Mouse (Mus musculus) lung, postnatal 10 days (tissue): ENCODE data around the gene Ap1b1.
A peak's percentile ranks its signal among the peaks of the same experiment; 100 is the strongest.
"Not testable (repeated sequence)": the region's sequence is repeated elsewhere in the genome, so short reads cannot be mapped to it uniquely, and the experiment has no call there.

Source experiments
- DNase-seq: peaks from one replicate; pipeline ENCODE4 v3.0.0; 2021

The Ap1b1 gene

DNA sequence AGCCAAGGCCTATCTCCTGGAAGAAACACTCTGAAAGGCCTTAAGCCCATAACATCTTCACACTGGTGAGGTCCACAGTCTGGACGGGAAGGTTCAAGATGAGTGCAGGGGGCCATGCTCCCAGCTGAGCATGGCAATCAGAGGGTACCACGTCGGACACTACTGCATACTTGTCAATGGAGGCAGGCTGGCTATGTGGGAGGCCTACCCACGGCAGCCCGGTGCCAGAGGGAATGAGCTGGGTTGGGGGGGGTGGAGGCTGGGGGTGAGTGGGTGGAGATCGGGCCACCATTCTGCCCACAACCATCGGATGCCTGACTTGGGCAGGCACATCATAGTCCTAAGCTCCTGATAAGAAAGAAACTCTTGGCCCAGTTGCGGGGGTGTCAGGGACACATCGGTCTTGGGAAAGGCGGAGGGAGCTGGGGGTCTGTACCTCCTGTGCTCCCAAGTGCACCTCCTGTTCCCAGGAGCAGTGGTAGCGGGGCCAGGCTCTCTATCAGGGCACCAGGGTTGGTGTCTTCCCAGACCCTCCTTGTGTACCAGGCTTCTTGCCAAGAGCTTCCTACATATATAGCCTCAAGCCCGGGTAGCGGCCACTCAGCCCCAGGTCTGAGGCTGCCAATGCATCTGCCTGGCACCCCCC is 76.4 kb downstream of the Ap1b1 start:
- no peak for DNase-seq

- peak; percentile 20 for DNase-seq
Observed at GRCm38 (mm10) chr11:5063561-5064281, 77.1 kb downstream of the Ap1b1 start.

- DNase-seq, result no peak
Observed at GRCm38 (mm10) chr11:5064282-5065055, 77.8 kb downstream of the Ap1b1 start.

DNA sequence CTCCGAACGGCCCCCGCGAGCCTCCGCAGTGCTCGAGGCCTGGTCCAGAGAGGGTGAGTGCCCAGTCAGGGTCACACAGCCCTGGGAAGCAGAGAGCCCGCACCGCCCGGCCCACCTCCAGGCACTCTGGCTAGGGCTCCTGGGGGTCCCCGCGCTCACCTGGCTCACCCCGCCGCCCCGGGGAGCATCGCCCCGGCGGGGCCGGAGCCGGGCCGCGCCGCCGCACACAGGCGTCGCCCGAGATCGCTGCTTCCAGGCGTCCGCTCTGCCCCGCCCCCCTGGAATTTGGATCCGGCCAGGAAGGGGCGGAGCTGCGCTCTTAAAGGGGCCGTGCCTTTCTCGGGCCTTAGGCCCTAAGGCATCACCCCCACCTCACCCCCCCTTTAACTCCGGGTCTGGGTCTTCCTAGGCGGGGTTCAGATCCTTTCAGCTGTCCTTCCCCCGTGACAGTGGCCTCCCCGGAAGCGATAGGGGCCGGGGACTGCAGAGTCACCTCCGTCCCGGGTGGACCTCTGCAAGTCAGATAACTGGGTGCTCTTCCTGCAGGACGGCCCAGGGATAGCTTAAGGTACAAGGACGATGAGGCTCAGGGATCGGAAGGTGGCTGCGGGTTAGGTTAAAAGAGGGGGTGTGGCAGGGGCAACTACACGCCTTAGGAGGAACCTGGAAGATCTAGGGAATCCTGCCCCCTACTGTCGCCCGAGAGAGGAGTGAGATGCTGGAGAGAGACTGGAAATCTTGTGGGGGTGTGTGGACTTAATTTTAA is 78.6 kb downstream of the Ap1b1 start, which contains the start of gene Gas2l1:
Gene Gas2l1, minus strand, starts transcription at position 272 of the 766 bp plus-strand sequence.
- DNase-seq, result peak; percentile 95

- DNase-seq, result no peak
Observed at GRCm38 (mm10) chr11:5067063-5067462, 80.4 kb downstream of the Ap1b1 start.

DNA sequence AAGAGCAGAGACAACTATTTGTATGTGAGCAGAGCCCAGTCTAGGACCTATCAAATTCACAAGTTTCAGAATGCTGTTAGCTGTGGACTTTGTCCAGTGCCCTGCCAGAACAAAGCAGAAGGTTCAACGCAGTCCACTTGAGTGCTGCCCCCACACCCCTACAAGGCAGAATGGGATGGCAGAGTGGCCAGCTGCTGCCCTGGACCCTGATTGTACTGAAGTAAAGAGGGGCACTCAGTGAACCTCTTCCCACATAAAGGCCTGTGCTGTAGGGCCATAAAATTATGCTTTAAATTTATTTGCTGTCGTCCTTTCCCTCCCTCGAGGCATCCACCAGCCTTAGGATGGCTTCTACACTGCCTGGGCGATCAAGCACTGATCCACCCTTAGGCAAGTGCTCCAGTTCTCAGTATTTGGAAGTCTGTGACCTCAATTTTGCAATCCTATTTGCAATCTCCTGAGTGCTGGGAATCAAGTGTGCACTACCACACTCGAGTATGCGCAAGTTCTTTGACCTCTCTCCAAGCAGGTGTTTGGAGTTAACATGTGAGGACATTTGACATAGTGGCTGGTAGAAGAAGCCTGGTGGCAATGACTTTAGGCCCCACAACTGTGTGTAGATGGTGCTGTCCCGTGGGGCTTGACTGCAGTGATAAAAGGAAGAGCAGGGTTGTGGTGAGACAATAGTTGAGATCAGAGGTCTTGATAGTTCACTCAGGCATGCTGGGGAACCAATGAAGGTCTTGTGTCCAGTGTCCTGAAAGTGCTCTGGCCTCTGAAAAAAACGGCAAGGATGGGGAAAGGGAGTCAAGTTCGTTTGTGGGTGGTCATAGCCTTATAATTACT is 81.7 kb downstream of the Ap1b1 start:
- peak; percentile 47 for DNase-seq

- peak; percentile 52 for DNase-seq
Observed at GRCm38 (mm10) chr11:5074882-5075281, 88.3 kb downstream of the Ap1b1 start.

DNA sequence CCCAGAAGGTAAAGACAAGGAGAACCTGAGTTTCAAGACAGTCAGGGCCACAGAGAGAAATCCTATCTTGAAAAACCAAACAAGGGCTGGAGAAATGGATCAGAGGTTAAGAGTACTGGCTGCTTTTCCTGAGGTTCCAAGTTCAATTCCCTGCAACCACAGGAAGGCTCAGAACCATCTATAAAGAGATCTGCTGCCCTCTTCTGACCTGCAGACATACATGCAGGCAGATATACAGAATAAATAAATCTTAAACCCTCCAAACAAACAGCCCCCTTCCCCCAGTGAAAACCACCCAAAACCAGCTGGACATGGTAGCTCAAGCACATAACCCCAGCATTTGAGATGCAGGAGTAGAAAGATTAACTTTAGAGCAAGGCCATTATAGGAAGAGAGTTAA is 89.1 kb downstream of the Ap1b1 start:
- DNase-seq, result no peak

- not testable (repeated sequence) for DNase-seq
Observed at GRCm38 (mm10) chr11:5076843-5077242, 90.2 kb downstream of the Ap1b1 start.

- no peak for DNase-seq
Observed at GRCm38 (mm10) chr11:5089147-5089546, 102.5 kb downstream of the Ap1b1 start.

DNA sequence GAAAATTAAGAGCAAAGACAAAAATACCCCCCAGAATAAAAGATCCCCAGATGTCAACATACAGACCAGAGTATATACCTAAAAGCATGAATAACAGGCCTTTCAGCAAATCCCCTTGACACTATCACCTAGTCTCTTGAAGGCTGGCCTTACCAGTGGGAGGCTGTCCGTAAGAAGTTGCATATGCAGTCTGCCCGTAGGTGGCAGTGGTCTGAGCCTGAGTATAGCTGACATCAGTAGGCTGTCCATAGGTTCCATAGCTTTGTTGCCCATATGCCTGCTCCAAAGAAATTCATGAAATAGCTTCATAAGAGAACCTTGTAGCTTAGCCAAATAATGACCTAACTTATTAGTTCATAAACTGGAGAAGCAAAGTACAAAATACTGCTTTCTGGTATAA is 105.1 kb downstream of the Ap1b1 start:
- DNase-seq, result no peak
